Comparison of ENCODE assay signal across 9 mouse cellular contexts in genomic region chr6:108448016-108448735, GRCm38 (mm10).
DNase-seq lines count a peak whose midpoint lies in the region; ATAC-seq and TF ChIP-seq lines count a peak whose summit lies in the region.
"Had no signal": no experiment of that assay in that cellular context is flagged by ENCODE, and none has a peak within 500 bp of the region (broad histone marks: within the 10 kb centered on the region; RNA-seq: fewer than 3 reads in every experiment).

No protein-coding gene starts in this region.

- WGBS in embryonic facial prominence, embryonic 12.5 days: 69% methylated on average over 11 of the region's 11 CpGs
- WGBS in embryonic facial prominence, embryonic 10.5 days: 80% methylated on average over 11 of the region's 11 CpGs
- WGBS in heart, embryonic 13.5 days: 42% methylated on average over 11 of the region's 11 CpGs
- WGBS in lung, embryonic 16.5 days: 42% methylated on average over 11 of the region's 11 CpGs

- no peak for TF ChIP-seq RAD21 in MEL (IDR thresholded peaks at IDR 0.05; ENCODE audit: low read depth, low read length)

- H3K79me2 ChIP-seq in MEL (ENCODE audit: control insufficient read depth, insufficient read depth, low read length, poor library complexity): no peaks in the 10 kb centered on the region

- DNase-seq in embryonic facial prominence, embryonic 10.5 days (ENCODE audit: low spot score): no peak
- DNase-seq in MEL (ENCODE audit: low read depth, low spot score): peak; percentile 34
- DNase-seq in cerebellum, adult 9-11 months: no peak
- no peak for DNase-seq in right cerebral cortex, postnatal 14 days
- no peak for DNase-seq in left cerebral cortex, adult 11 months (ENCODE audit: low spot score)

- ATAC-seq in embryonic facial prominence, embryonic 12.5 days (ENCODE audit: insufficient number of reproducible peaks, insufficient read depth, low FRiP score, low TSS enrichment): no peak
- ATAC-seq in heart, embryonic 13.5 days (ENCODE audit: extremely low read depth, insufficient number of reproducible peaks, low FRiP score, low TSS enrichment): peak; percentile 9; the same call in 1 of the 2 replicates
- peak; percentile 61 for ATAC-seq in lung, embryonic 16.5 days (ENCODE audit: low read depth)

- H3K4me3 ChIP-seq in embryonic facial prominence, embryonic 12.5 days: no peak overlapping the region
- H3K4me3 ChIP-seq in embryonic facial prominence, embryonic 10.5 days: no peak overlapping the region
- H3K4me3 ChIP-seq in MEL (ENCODE audit: control insufficient read depth in 1 of 2, insufficient read depth in 1 of 2, low read depth in 2 of 2, low read length in 2 of 2): no peak overlapping the region
- H3K4me3 ChIP-seq in heart, embryonic 13.5 days: no peak overlapping the region
- H3K4me3 ChIP-seq in lung, embryonic 16.5 days (ENCODE audit: low read length): no peak overlapping the region
- H3K4me3 ChIP-seq: forebrain, embryonic 12.5 days had no signal

- no peak overlapping the region for H3K4me2 ChIP-seq in embryonic facial prominence, embryonic 12.5 days (replicated peaks)
- peak overlapping the region; percentile 30 for H3K4me2 ChIP-seq in heart, embryonic 13.5 days
- no peak overlapping the region for H3K4me2 ChIP-seq in lung, embryonic 16.5 days (ENCODE audit: low read depth, low read length)
- H3K4me2 ChIP-seq: forebrain, embryonic 12.5 days had no signal

- 0 out of 2 replicates have a peak, but pooled peaks cover 8% of the 10 kb centered on the region for H3K4me1 ChIP-seq in embryonic facial prominence, embryonic 12.5 days
- 0 out of 2 replicates have a peak, but pooled peaks cover 2% of the 10 kb centered on the region for H3K4me1 ChIP-seq in embryonic facial prominence, embryonic 10.5 days
- H3K4me1 ChIP-seq in MEL (ENCODE audit: control insufficient read depth in 1 of 2, insufficient read depth in 2 of 2, low read length in 2 of 2): no peaks in the 10 kb centered on the region
- H3K4me1 ChIP-seq in heart, embryonic 13.5 days: peaks cover 64% of the 10 kb centered on the region
- peaks cover 32% of the 10 kb centered on the region for H3K4me1 ChIP-seq in lung, embryonic 16.5 days (replicated peaks; ENCODE audit: control insufficient read depth, insufficient read depth, low read length)
- H3K4me1 ChIP-seq: forebrain, embryonic 12.5 days had no signal

- H3K9ac ChIP-seq in embryonic facial prominence, embryonic 12.5 days: no peak overlapping the region
- no peak overlapping the region for H3K9ac ChIP-seq in MEL (ENCODE audit: control insufficient read depth, low read depth, low read length, poor library complexity, severe bottlenecking)
- 0 out of 2 replicates have a peak overlapping the region, but pooled peaks have one; percentile 11 for H3K9ac ChIP-seq in heart, embryonic 13.5 days
- no peak overlapping the region for H3K9ac ChIP-seq in lung, embryonic 16.5 days (ENCODE audit: low read length)
- H3K9ac ChIP-seq: forebrain, embryonic 12.5 days had no signal

- no peak for TF ChIP-seq EP300 in MEL (IDR thresholded peaks at IDR 0.05; ENCODE audit: low read depth in 1 of 2, low read length in 2 of 2)

- no peaks in the 10 kb centered on the region for H3K9me3 ChIP-seq in embryonic facial prominence, embryonic 12.5 days
- H3K9me3 ChIP-seq in embryonic facial prominence, embryonic 10.5 days: no peaks in the 10 kb centered on the region
- no peaks in the 10 kb centered on the region for H3K9me3 ChIP-seq in MEL (replicated peaks; ENCODE audit: insufficient read depth, low read length)
- H3K9me3 ChIP-seq in heart, embryonic 13.5 days: no peaks in the 10 kb centered on the region
- H3K9me3 ChIP-seq in lung, embryonic 16.5 days (ENCODE audit: control insufficient read depth, low read length): no peaks in the 10 kb centered on the region
- H3K9me3 ChIP-seq: forebrain, embryonic 12.5 days had no signal

- H3K27me3 ChIP-seq in embryonic facial prominence, embryonic 12.5 days: no peaks in the 10 kb centered on the region
- H3K27me3 ChIP-seq in embryonic facial prominence, embryonic 10.5 days (replicated peaks; ENCODE audit: low read depth, poor library complexity, severe bottlenecking): no peaks in the 10 kb centered on the region
- no peaks in the 10 kb centered on the region for H3K27me3 ChIP-seq in MEL (ENCODE audit: control insufficient read depth in 1 of 2, insufficient read depth in 2 of 2, low read length in 2 of 2)
- H3K27me3 ChIP-seq in heart, embryonic 13.5 days (replicated peaks): no peaks in the 10 kb centered on the region
- H3K27me3 ChIP-seq in lung, embryonic 16.5 days (ENCODE audit: control insufficient read depth, insufficient read depth, low read depth, low read length): no peaks in the 10 kb centered on the region
- H3K27me3 ChIP-seq: forebrain, embryonic 12.5 days had no signal

- no peak for TF ChIP-seq CTCF in MEL (IDR thresholded peaks at IDR 0.05 in 2 of 3, conservative IDR thresholded peaks at IDR 0.05 in 1 of 3; ENCODE audit: control insufficient read depth in 1 of 3, insufficient read depth in 1 of 3, low read depth in 2 of 3, low read length in 3 of 3, poor library complexity in 1 of 3, severe bottlenecking in 1 of 3)

- H3K36me3 ChIP-seq in embryonic facial prominence, embryonic 12.5 days: no peaks in the 10 kb centered on the region
- H3K36me3 ChIP-seq in embryonic facial prominence, embryonic 10.5 days (replicated peaks): peaks cover 5% of the 10 kb centered on the region
- H3K36me3 ChIP-seq in MEL (ENCODE audit: control insufficient read depth in 1 of 2, insufficient read depth in 2 of 2, low read length in 2 of 2): no peaks in the 10 kb centered on the region
- peaks cover 17% of the 10 kb centered on the region for H3K36me3 ChIP-seq in heart, embryonic 13.5 days
- no peaks in the 10 kb centered on the region; the same call in 1 of the 2 replicates for H3K36me3 ChIP-seq in lung, embryonic 16.5 days (ENCODE audit: control insufficient read depth, insufficient read depth, low read length)
- H3K36me3 ChIP-seq: forebrain, embryonic 12.5 days had no signal

- 0 out of 2 replicates have a peak overlapping the region, but pooled peaks have one; percentile 3 for H3K27ac ChIP-seq in embryonic facial prominence, embryonic 12.5 days
- H3K27ac ChIP-seq in embryonic facial prominence, embryonic 10.5 days (replicated peaks): no peak overlapping the region
- no peak overlapping the region for H3K27ac ChIP-seq in MEL (ENCODE audit: control insufficient read depth, low read depth, low read length)
- H3K27ac ChIP-seq in heart, embryonic 13.5 days (replicated peaks): peak overlapping the region; percentile 85
- peak overlapping the region; percentile 58 for H3K27ac ChIP-seq in lung, embryonic 16.5 days (ENCODE audit: low read length)
- H3K27ac ChIP-seq: forebrain, embryonic 12.5 days had no signal

- no peak for TF ChIP-seq POLR2A in MEL (IDR thresholded peaks at IDR 0.05; ENCODE audit: control insufficient read depth in 1 of 2, insufficient read depth in 1 of 2, low read depth in 1 of 2, low read length in 2 of 2, poor library complexity in 1 of 2)

TF ChIP-seq in MEL, 35 proteins besides CTCF, POLR2A, EP300 and RAD21:
- TF ChIP-seq BHLHE40 (IDR thresholded peaks at IDR 0.05; ENCODE audit: borderline replicate concordance, low read depth, low read length): no peak

Comparison
In these comparisons a context has a peak if more than half of its experiments do, and no peak if none do; other contexts are left out.
1. H3K27ac ChIP-seq: peak in embryonic facial prominence, embryonic 12.5 days (single experiment), heart, embryonic 13.5 days (single experiment) and lung, embryonic 16.5 days (single experiment); none in embryonic facial prominence, embryonic 10.5 days (single experiment) and MEL (single experiment).